Mouse (Mus musculus) ES-Bruce4 (cell line): ENCODE data around the gene Runx2.

ENCODE experiments used
- CTCF ChIP-seq: IDR thresholded peaks from one replicate; pipeline ENCODE4 v1.8.1; 2011; ENCODE audit warnings: low read depth, low read length
- EP300 ChIP-seq: IDR thresholded peaks from 2 replicates; pipeline ENCODE4 v1.6.1; 2011; ENCODE audit warnings: low read depth, low read length; ENCODE audit not compliant: insufficient read depth
- POLR2A ChIP-seq: IDR thresholded peaks from one replicate; pipeline ENCODE4 v1.8.1; 2011; ENCODE audit warnings: low read length; ENCODE audit not compliant: insufficient read depth

DNA sequence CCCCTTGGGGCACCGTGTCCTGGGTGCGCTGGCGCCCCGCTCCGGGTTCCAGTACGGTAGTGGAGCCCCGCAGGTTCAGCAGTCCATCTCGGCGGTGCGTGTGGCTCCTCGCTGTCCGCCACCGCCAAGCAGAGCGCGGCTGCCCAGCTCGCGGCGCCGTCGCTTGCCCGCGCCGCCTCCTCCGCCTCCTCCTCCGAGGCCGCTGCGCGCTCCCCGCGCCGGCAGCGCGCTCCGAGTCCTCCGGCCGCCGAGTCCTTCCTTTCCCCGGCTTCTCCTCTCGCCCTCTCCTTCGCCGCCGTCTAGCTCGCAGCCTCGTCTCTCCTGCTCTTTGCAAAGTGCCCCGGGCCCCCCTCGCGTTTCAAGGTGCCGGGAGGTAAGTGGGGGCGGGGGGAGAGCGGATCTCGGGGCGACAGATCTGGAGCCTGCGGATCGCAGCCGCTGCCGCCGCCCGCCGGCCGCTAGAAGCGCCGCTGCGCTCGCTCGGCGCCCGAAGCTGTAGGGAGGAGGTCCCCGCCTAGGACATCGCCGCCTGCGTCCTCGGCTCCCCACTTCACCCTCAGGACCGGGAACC lies 78.5 kb downstream of the Runx2 start:
- no peak for TF ChIP-seq POLR2A
- TF ChIP-seq EP300: no peak
- no peak for TF ChIP-seq CTCF
